Mouse (Mus musculus): ENCODE measurements at regions not wholly inside any gene's neighbourhood (a gene's known extent, or its start where the extent isn't known, plus 50 kb on each side); places are given as distances from the start of the nearest gene placed in this dataset.

- DNase-seq (ENCODE audit: low spot score in 2 of 2), result peak in 1 of 2 experiments; percentile 30
- intact Hi-C loops (cut with DNase I), result no loop called here
Measured at GRCm38 (mm10) chr5:72245382-72245781, 77.4 kb upstream of the Commd8 start.

GRCm38 (mm10) chr5:72244134-72244533 is 76.1 kb upstream of the Commd8 start:
- DNase-seq (ENCODE audit: low spot score in 2 of 2), result peak; percentile 40 to 45
- intact Hi-C loops (cut with DNase I), result no loop called here

GRCm38 (mm10) chr5:72242981-72243380 is 75.0 kb upstream of the Commd8 start:
- intact Hi-C loops (cut with DNase I), result no loop called here
- no peak for DNase-seq (ENCODE audit: low spot score in 2 of 2)

GRCm38 (mm10) chr5:72241451-72241850 is 73.5 kb upstream of the Commd8 start:
- intact Hi-C loops (cut with DNase I), result no loop called here
- DNase-seq (ENCODE audit: low spot score in 2 of 2), result no peak

GRCm38 (mm10) chr5:72240271-72240670 is 72.3 kb upstream of the Commd8 start:
- intact Hi-C loops (cut with DNase I), result no loop called here
- no peak for DNase-seq (ENCODE audit: low spot score in 2 of 2)

GRCm38 (mm10) chr5:72227002-72227401 is 59.0 kb upstream of the Commd8 start:
- intact Hi-C loops (cut with DNase I), result no loop called here
- no peak for DNase-seq (ENCODE audit: low spot score in 2 of 2)

GRCm38 (mm10) chr5:72225576-72226298 is 57.7 kb upstream of the Commd8 start:
- intact Hi-C loops (cut with DNase I), result no loop called here
- DNase-seq (ENCODE audit: low spot score in 2 of 2), result no peak

- no peak for DNase-seq (ENCODE audit: low spot score in 2 of 2)
- intact Hi-C loops (cut with DNase I), result no loop called here
Measured at GRCm38 (mm10) chr5:72225056-72225455, 57.1 kb upstream of the Commd8 start.

- intact Hi-C loops (cut with DNase I), result no loop called here
Measured at GRCm38 (mm10) chr5:72224551-72224966, 56.6 kb upstream of the Commd8 start.

GRCm38 (mm10) chr5:72222902-72223301 is 54.9 kb upstream of the Commd8 start:
- DNase-seq (ENCODE audit: low spot score in 2 of 2), result no peak
- intact Hi-C loops (cut with DNase I), result no loop called here

More at GRCm38 (mm10) chr5:72224551-72224966, 56.6 kb upstream of the Commd8 start:
- DNase-seq (ENCODE audit: low spot score in 2 of 2), result no peak

GRCm38 (mm10) chr5:72219697-72220096 is 51.7 kb upstream of the Commd8 start:
- intact Hi-C loops (cut with DNase I), result no loop called here
- DNase-seq (ENCODE audit: low spot score in 2 of 2), result no peak

GRCm38 (mm10) chr5:72219248-72219647 is 51.3 kb upstream of the Commd8 start:
- no peak for DNase-seq (ENCODE audit: low spot score in 2 of 2)
- intact Hi-C loops (cut with DNase I), result no loop called here

Data from left cerebral cortex, postnatal 36 days (tissue).